Mouse (Mus musculus) heart, adult 2 months (tissue): ENCODE measurements at regions not wholly inside any gene's neighbourhood (a gene's known extent, or its start where the extent isn't known, plus 50 kb on each side); places are given as distances from the start of the nearest gene placed in this dataset.

Experiments
- CTCF ChIP-seq: fragments of 200-600 bp; IDR thresholded peaks from 2 replicates; pipeline ENCODE4 v1.8.1; 2022; ENCODE audit warnings: antibody characterized with exemption, mild to moderate bottlenecking, moderate library complexity
- EP300 ChIP-seq: fragments of 200-500 bp; IDR thresholded peaks from 2 replicates; pipeline ENCODE4 v1.6.1; 2011; ENCODE audit warnings: low read depth, low read length, control low read depth; ENCODE audit not compliant: insufficient read depth
- POLR2A ChIP-seq: fragments of 200-500 bp; IDR thresholded peaks from 2 replicates; pipeline ENCODE4 v1.6.1; 2011; ENCODE audit warnings: mild to moderate bottlenecking, low read depth, low read length, control low read depth; ENCODE audit not compliant: insufficient read depth

- TF ChIP-seq CTCF (no peak), POLR2A (no peak), EP300 (no peak)
Observed at GRCm38 (mm10) chr17:50453956-50454355, 55.2 kb upstream of the Plcl2 start.
